Mouse (Mus musculus) spleen, postnatal 4 days (tissue): ENCODE results near the gene Wdpcp.

ENCODE experiments used
- DNase-seq, 2 experiments: peaks; one replicate each; pipeline ENCODE4 v3.0.0; 2022; ENCODE audit warnings: low spot score in 2 of 2

Gene Wdpcp

DNA sequence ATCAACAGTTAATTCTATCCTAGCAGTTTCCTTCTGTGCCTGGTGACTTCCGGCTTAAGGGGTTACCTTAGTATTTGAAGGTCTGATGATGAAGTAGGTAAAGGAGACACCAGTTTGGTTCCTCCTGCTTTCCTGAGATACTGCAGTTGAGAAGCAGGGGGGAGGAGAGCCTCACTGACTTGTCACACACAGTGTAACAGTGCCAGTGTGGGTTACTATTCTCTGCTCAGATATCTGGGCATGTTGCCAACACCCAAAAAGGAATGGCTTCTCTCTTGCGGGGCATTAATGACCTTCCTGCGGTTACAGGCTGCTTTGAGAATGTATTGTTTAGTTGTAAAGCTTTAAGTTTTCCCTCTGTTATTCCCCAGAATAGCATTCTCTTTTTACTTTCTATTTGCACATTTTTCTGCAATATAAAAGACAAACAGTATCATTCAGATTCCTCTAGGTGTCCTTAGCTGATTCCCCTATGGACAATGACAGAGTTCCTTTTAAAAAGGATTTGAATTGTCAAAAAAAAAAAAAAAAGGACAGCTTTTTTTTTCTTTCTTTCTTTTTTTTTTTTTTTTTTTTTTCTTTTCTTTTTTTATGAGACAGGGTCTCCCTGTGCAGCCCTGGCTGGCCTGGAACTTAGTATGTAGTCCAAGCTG, 2.5 kb upstream of the Wdpcp start:
- DNase-seq: no peak

GRCm38 (mm10) chr11:21570109-21570474, 1.9 kb upstream of the Wdpcp start:
- no peak for DNase-seq

- no peak for DNase-seq
Observed at GRCm38 (mm10) chr11:21570973-21571372, 1.1 kb upstream of the Wdpcp start.

GRCm38 (mm10) chr11:21581472-21581871, 9.4 kb downstream of the Wdpcp start:
- no peak for DNase-seq

DNA sequence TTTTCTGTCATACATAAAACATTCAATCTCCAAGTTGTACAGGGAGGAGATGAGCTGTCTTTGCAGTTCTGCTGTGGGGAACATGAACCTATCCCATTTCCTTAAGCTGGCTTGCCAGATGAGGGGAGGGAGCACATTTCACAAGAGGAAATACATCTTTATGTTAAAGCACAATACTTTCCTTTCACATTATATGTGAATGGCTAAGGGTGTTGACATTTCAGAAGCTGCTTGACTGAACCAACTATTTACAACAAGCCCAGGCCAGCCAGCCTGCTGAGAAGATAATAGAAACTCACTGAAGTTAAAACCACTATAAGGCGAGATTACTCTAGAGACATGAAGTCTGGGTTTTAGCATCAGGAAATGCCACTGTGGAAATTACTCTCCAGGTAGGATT, 11.3 kb downstream of the Wdpcp start:
- DNase-seq: no peak

DNA sequence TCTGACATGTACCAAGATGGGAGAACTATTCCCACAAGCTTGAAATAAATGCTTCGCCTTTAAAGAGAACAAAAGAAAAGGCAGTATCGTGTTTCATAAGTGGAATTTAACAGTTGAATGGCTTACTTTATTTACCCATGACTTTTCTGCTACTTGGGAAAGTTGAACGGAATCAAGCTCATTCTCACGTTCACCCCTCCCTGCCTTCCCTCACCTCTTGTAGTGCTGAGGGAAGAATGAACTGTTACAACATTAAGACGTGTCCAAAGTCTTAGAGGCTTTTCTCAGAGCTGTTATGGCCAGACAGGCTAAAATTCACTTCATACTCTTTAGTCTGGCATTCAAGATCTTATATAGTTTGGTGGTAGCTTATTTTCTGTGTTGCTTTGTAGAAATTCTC, 30.5 kb downstream of the Wdpcp start:
- no peak for DNase-seq

DNA sequence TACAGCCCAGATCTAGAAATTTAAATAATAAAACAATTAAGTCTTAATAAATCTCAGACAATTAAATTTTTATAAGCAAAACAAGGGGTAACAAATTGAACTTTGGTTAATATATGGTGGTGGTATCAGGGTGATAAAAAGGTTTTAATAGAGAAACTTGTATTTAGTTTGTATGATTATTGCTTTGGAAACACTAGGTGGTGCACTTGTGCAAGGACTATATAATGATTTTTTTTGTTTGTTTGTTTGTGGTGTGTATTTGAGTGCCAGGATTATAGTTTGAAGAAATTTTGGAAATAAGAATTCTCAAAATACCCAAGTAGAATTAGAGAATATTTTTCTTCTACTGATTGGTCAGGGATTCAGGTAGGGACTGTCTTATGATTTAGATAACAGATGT, 43.9 kb downstream of the Wdpcp start:
- no peak for DNase-seq

GRCm38 (mm10) chr11:21634171-21634907, 62.3 kb downstream of the Wdpcp start:
- DNase-seq: no peak

DNA sequence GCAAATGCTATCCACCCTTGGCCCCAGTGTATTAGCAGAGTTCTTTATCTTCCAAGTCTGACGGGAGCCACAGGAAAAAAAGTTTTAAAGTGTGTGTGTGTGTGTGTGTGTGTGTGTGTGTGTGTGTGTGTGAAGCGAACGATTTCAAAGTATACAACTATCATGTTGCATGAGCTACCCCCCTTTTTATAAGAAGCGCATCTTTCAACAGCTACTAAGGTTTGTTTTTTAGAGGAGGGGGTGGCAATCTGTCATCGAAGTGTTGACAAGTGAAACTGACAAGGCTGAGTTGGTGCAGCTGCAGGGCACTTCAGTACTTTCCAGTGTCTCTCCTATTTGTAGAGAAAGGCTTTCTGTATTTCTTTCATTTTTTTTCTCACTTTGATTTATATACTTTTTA, 66.3 kb downstream of the Wdpcp start:
- DNase-seq: no peak

DNA sequence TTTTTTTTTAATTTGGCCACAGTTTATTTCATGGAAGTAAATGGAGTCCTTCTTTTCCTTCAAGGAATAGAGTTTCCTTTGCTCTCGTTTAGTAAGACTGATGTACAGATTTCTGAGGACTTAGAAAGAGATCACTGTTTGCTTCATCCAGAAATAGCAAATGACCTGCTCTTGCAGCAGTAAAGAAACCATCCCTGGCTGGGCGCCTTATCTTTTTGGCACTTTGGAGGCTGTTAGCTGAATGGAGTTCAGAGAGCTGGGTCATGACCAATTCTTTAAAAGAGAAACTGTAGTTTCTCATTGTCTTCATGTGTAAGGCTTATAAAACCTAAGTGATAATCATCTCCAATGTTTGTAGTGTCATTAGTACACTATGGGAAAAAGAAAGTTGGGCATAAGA, 67.5 kb downstream of the Wdpcp start:
- no peak for DNase-seq

DNA sequence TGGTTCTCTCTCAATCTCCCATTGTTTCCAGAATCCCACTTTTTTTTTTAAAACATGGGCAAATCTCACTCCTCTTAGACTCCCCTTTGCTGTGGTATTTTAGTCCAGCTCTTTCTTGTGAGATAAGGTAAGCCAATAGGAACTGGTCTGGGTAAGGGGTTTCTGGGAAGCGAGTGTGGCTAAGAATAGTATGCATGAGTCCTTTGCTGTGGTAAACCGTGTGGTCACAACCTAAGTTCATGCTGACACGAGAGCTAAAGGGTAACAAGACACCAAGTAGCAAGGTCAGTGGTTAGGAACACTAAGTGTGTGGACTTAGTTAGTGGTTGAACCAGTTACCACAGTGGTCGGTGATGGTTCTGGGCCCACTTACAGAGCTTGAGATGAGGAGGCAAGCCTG, 72.2 kb downstream of the Wdpcp start:
- DNase-seq: no peak

DNA sequence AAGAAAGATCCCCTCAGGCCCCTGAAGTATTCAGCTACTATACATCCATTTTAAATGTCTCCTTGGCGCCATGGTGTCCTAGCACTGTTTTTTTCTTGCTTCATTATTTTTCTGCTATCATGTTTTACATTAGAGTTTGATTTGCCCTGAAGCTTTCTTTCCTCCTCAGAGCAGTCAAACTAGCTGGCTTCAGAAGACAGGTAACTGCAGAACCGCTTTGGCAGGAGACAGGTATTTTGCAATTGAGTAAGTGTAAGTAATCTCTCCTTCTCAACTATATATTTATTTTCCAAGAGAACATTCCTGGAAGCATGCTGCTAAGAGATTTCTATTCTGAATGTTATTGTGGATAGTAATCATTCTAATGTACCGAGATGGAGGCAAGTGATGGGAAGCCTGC, 74.1 kb downstream of the Wdpcp start:
- no peak for DNase-seq

DNA sequence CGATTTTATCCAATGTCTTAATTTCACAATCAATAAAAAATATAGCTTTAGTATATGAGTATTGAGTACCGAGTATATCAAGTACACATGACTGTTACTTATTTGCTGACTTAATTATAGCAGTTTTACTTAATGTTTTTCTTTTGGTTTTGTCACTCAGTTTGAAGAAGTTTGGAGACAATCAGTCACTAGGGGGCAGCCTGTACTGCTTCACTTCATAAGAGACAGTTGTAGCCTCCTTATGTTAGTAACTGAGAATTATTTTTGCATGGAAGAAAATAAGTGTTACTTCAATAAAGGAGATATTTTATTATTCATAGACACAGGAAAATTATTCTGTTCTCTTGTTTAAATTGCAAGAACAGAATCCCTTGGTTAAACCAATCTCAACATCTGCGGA, 87.0 kb downstream of the Wdpcp start:
- no peak for DNase-seq

GRCm38 (mm10) chr11:21677034-21677433, 105.0 kb downstream of the Wdpcp start:
- no peak for DNase-seq

- no peak for DNase-seq
Observed at GRCm38 (mm10) chr11:21688441-21688840, 116.4 kb downstream of the Wdpcp start.

DNA sequence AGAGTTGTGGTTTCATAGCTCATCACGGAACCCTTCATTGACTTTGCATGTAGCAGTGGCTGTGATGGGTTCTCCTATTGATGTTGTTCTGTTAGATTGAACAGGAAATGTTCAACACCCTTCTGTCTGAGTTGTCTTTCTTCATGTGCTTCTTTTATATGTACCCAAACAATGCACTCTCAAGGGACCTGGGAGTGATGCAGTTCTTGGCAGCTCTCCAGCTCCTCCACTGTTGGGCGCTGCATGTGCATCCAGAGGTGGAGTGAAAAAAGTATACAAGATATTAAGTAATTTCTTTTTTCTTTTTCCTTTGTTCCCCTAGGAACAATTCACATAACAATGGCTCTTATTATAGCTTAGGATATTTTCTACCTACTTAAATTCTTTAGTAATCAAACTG, 118.7 kb downstream of the Wdpcp start:
- DNase-seq: no peak

- DNase-seq: no peak
Observed at GRCm38 (mm10) chr11:21694087-21694486, 122.1 kb downstream of the Wdpcp start.

GRCm38 (mm10) chr11:21697642-21698041, 125.6 kb downstream of the Wdpcp start:
- DNase-seq: no peak

DNA sequence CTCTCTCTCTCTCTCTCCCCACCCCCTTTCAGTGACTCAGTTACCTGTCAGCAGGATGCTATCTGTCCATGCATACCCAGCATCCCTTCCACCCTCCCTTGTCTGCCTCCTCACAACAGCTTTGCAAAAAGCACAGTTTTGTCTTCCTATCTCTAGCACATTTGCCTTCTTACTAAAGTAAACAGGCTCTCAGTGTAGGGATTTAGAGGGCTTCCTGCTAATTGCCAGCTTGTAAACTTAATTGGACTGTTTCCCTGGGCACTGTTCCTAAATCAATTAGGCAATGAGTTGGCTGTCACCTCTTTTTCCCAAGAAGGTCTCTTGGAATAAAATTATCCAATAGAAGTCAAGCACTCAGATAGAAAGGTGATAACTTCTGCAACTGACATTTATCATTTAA, 141.5 kb downstream of the Wdpcp start:
- no peak for DNase-seq

GRCm38 (mm10) chr11:21714065-21714464, 142.0 kb downstream of the Wdpcp start:
- no peak for DNase-seq

DNA sequence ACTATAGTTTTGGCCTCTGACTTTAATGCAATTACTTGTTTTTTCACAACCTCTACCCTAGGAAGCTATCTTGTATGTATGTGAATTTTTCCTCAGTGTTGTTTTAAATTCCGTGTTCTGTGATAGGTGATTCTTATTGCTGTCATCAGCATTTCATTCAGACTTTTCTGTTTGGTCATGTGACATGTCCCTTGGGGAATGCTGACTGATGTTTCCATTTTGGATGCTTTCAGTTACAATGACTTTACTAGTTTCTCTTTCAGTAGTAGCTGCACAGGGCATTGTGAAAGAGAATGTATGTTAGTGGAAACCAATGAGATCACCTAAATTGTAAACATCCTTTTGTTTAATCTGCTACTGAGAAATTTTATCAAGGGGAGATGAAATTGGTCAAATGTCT, 154.3 kb downstream of the Wdpcp start:
- no peak for DNase-seq

GRCm38 (mm10) chr11:21729056-21729455, 157.0 kb downstream of the Wdpcp start:
- no peak for DNase-seq

GRCm38 (mm10) chr11:21729961-21730360, 157.9 kb downstream of the Wdpcp start:
- DNase-seq: no peak

- no peak for DNase-seq
Observed at GRCm38 (mm10) chr11:21735272-21735671, 163.2 kb downstream of the Wdpcp start.
